Mouse (Mus musculus) embryonic fibroblast, embryonic 13.5 days (primary cell): Measurements from ENCODE around the gene Gpc2.

Experiments
- CTCF ChIP-seq: IDR thresholded peaks from 2 replicates; pipeline ENCODE4 v1.5.1; 2011; ENCODE audit warnings: mild to moderate bottlenecking, control low read depth, low read length, moderate library complexity, borderline replicate concordance; ENCODE audit not compliant: insufficient read depth
- POLR2A ChIP-seq: IDR thresholded peaks from 2 replicates; pipeline ENCODE4 v1.6.1; 2011; ENCODE audit warnings: low read depth, mild to moderate bottlenecking, control low read depth, low read length, moderate library complexity

DNA sequence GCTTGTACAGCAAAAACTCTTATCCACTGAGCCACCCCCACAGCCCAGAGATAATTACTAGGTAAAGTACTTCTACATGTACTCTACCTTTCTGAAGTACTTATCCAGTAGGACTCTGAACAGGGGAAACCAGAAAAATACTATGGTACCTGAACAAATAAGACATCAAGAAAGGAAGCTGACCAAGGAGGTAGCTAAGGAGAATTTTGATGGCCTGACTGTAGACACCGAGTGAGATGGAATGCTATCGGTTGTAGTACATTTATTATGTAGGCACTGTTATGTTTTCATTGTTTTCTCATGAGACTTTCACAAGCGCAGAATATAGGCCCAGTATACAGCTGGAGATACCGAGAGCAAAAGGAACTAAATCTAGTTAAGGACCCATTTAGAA, 22.2 kb downstream of the Gpc2 start:
- TF ChIP-seq POLR2A (no peak), CTCF (no peak)
